Mouse (Mus musculus) kidney, postnatal 4 days (tissue): ENCODE data around the gene Adamts14.
A peak's percentile ranks its signal among the peaks of the same experiment; 100 is the strongest.

ENCODE experiments used
- DNase-seq, 2 experiments: peaks; one replicate each; pipeline ENCODE4 v3.0.0; 2021; ENCODE audit warnings: mixed read lengths in 2 of 2

Gene Adamts14

GRCm38 (mm10) chr10:61175442-61176204, 97.6 kb downstream of the Adamts14 start:
- DNase-seq = peak in 1 of 2 experiments; percentile 34

GRCm38 (mm10) chr10:61174711-61175441, 98.4 kb downstream of the Adamts14 start:
- DNase-seq = no peak

GRCm38 (mm10) chr10:61172496-61172895, 100.7 kb downstream of the Adamts14 start:
- no peak for DNase-seq

GRCm38 (mm10) chr10:61171654-61172053, 101.6 kb downstream of the Adamts14 start, which contains the start of gene Tbata:
Gene Tbata, plus strand, starts transcription at chr10:61171954.
- DNase-seq = no peak

- DNase-seq = no peak
These were observed 104.8 kb downstream of the Adamts14 start for GRCm38 (mm10) chr10:61168393-61168792.

- no peak for DNase-seq
These were observed 105.7 kb downstream of the Adamts14 start for GRCm38 (mm10) chr10:61167333-61168096.

GRCm38 (mm10) chr10:61162366-61162765, 110.9 kb downstream of the Adamts14 start:
- DNase-seq = no peak

GRCm38 (mm10) chr10:61160671-61161070, 112.6 kb downstream of the Adamts14 start:
- no peak for DNase-seq

- DNase-seq = no peak
These were observed 113.1 kb downstream of the Adamts14 start for GRCm38 (mm10) chr10:61160089-61160488.

- no peak for DNase-seq
These were observed 114.6 kb downstream of the Adamts14 start for GRCm38 (mm10) chr10:61158594-61158993.

GRCm38 (mm10) chr10:61156453-61156852, 116.8 kb downstream of the Adamts14 start:
- no peak for DNase-seq

GRCm38 (mm10) chr10:61155611-61156010, 117.6 kb downstream of the Adamts14 start:
- DNase-seq = no peak

- no peak for DNase-seq
These were observed 121.1 kb downstream of the Adamts14 start for GRCm38 (mm10) chr10:61152131-61152530.

GRCm38 (mm10) chr10:61150616-61151015, 122.6 kb downstream of the Adamts14 start:
- peak; percentile 50 to 66 for DNase-seq

GRCm38 (mm10) chr10:61149476-61149875, 123.8 kb downstream of the Adamts14 start:
- DNase-seq = no peak

- DNase-seq = peak; percentile 95 to 97
These were observed 125.8 kb downstream of the Adamts14 start, which contains the start of gene Sgpl1 for GRCm38 (mm10) chr10:61147157-61148040. Gene Sgpl1, minus strand, starts transcription at chr10:61147703.
